Mouse (Mus musculus) G1E (cell line): ENCODE results near the gene Pik3r2. TPM values are rescaled to one million over a fixed set of nuclear protein-coding genes. Genes with fewer than 3 reads are reported as not detected.
A peak's percentile ranks its signal among the peaks of the same experiment; 100 is the strongest.

Source experiments
- ATAC-seq: 2 replicates; pipeline ENCODE4 v1.8.0; 2016; ENCODE audit warnings: mild to moderate bottlenecking; ENCODE audit not compliant: insufficient number of reproducible peaks, poor library complexity, low FRiP score, severe bottlenecking; ENCODE audit errors: extremely low read depth
- DNase-seq: peaks from one replicate; pipeline ENCODE4 v3.0.0; 2012; ENCODE audit warnings: low spot score
- H3K27me3 ChIP-seq: 2 replicates; pipeline ENCODE4 v1.6.1; 2012; ENCODE audit warnings: mild to moderate bottlenecking, low read length, inconsistent platforms; ENCODE audit not compliant: insufficient read depth
- H3K36me3 ChIP-seq: replicated peaks from 2 replicates; pipeline ENCODE3; 2012; ENCODE audit warnings: mild to moderate bottlenecking, inconsistent platforms
- H3K4me1 ChIP-seq: 2 replicates; pipeline ENCODE4 v1.6.1; 2012; ENCODE audit warnings: low read depth, low read length, inconsistent platforms, mixed read lengths; ENCODE audit not compliant: insufficient read depth
- H3K4me3 ChIP-seq: 2 replicates; pipeline ENCODE4 v1.5.1; 2012; ENCODE audit warnings: low read depth, mild to moderate bottlenecking, inconsistent platforms, low read length, moderate library complexity, mixed read lengths
- H3K9me3 ChIP-seq: replicated peaks from 2 replicates; pipeline ENCODE4 v1.6.1; 2012; ENCODE audit warnings: inconsistent platforms
- CTCF ChIP-seq: IDR thresholded peaks from 2 replicates; pipeline ENCODE4 v1.5.1; 2012; ENCODE audit warnings: low read depth, low read length, inconsistent platforms, mixed read lengths
- GATA1 ChIP-seq: IDR thresholded peaks from 2 replicates; pipeline ENCODE4 v1.6.1; 2012; ENCODE audit warnings: borderline replicate concordance, low read length, inconsistent platforms, mixed read lengths
- GATA2 ChIP-seq: IDR thresholded peaks from 2 replicates; pipeline ENCODE4 v1.6.1; 2012; ENCODE audit warnings: low read depth, low read length, inconsistent platforms, borderline replicate concordance
- POLR2AphosphoS5 ChIP-seq: IDR thresholded peaks from 2 replicates; pipeline ENCODE4 v1.6.1; 2012; ENCODE audit warnings: low read depth, low read length, inconsistent platforms; ENCODE audit not compliant: insufficient replicate concordance
- TAL1 ChIP-seq: conservative IDR thresholded peaks from 2 replicates; pipeline ENCODE4 v1.6.1; 2012; ENCODE audit warnings: low read depth, low read length, inconsistent platforms, mixed read lengths
- polyA plus RNA-seq: library from polyadenylated mRNA; stranded (reverse); fragments of >175 nt; gene quantifications from 2 replicates; pipeline ENCODE4 v1.2.3, GENCODE M21; 2012
- total RNA-seq, 2 experiments: library from RNA; stranded (forward) in 1 of 2; stranded (reverse) in 1 of 2; fragments of 200-1000 nt in 1 of 2; fragments of >200 nt in 1 of 2; fragmentation: Nextera tagmentation in 1 of 2; gene quantifications; 2 replicates each; pipeline ENCODE4 v1.2.3; 2014 to 2017

Pik3r2 gene
- total and polyA plus RNA-seq, 3 experiments, result 7.1 to 55.0 (median 13.3) TPM

GRCm38 (mm10) chr8:70789046-70789445 lies 12.5 kb upstream of the Pik3r2 start:
- DNase-seq (no peak), ATAC-seq (no peak)
- Histone ChIP-seq H3K27me3 (no peaks in the 10 kb centered on the region; the same call in 1 of the 2 replicates), H3K9me3 (no peaks in the 10 kb centered on the region), H3K4me3 (no peak overlapping the region), H3K4me1 (peaks cover 83% of the 10 kb centered on the region), H3K36me3 (peaks cover 80% of the 10 kb centered on the region)
- TF ChIP-seq CTCF (no peak), POLR2AphosphoS5 (no peak), TAL1 (no peak), GATA1 (no peak), GATA2 (no peak)

- Histone ChIP-seq H3K36me3 (peaks cover 82% of the 10 kb centered on the region), H3K27me3 (no peaks in the 10 kb centered on the region; the same call in 1 of the 2 replicates), H3K4me3 (no peak overlapping the region), H3K9me3 (no peaks in the 10 kb centered on the region), H3K4me1 (peaks cover 73% of the 10 kb centered on the region)
- ATAC-seq (no peak), DNase-seq (no peak)
- TF ChIP-seq TAL1 (no peak), GATA2 (no peak), POLR2AphosphoS5 (no peak), CTCF (no peak)
These were observed 11.6 kb upstream of the Pik3r2 start for GRCm38 (mm10) chr8:70787941-70788667.

GRCm38 (mm10) chr8:70787051-70787445 lies 10.5 kb upstream of the Pik3r2 start:
- TF ChIP-seq GATA1, result no peak
- no peak for DNase-seq
- peaks cover 65% of the 10 kb centered on the region for H3K4me1 ChIP-seq
- ATAC-seq, result no peak
- H3K27me3 ChIP-seq, result no peaks in the 10 kb centered on the region; the same call in 1 of the 2 replicates
- H3K9me3 ChIP-seq, result no peaks in the 10 kb centered on the region
- peaks cover 90% of the 10 kb centered on the region for H3K36me3 ChIP-seq
- H3K4me3 ChIP-seq, result no peak overlapping the region

- no peak for DNase-seq
- Histone ChIP-seq H3K9me3 (no peaks in the 10 kb centered on the region), H3K27me3 (no peaks in the 10 kb centered on the region; the same call in 1 of the 2 replicates), H3K4me1 (peaks cover 60% of the 10 kb centered on the region), H3K4me3 (no peak overlapping the region; the same call in 1 of the 2 replicates), H3K36me3 (peaks cover 95% of the 10 kb centered on the region)
- TF ChIP-seq CTCF (no peak), POLR2AphosphoS5 (no peak), TAL1 (no peak), GATA2 (no peak), GATA1 (no peak)
- ATAC-seq, result no peak
These were observed 10.0 kb upstream of the Pik3r2 start for GRCm38 (mm10) chr8:70786291-70787050.

- peaks cover 66% of the 10 kb centered on the region for H3K4me1 ChIP-seq
- H3K27me3 ChIP-seq, result no peaks in the 10 kb centered on the region
- ATAC-seq, result no peak
- no peak for DNase-seq
- no peak for TF ChIP-seq TAL1
- no peak for TF ChIP-seq GATA1
- TF ChIP-seq POLR2AphosphoS5, result no peak
- no peak for TF ChIP-seq CTCF
- no peak for TF ChIP-seq GATA2
- H3K4me3 ChIP-seq, result peak overlapping the region; percentile 65; the same call in 1 of the 2 replicates
- H3K9me3 ChIP-seq, result no peaks in the 10 kb centered on the region
- H3K36me3 ChIP-seq, result peaks cover 79% of the 10 kb centered on the region
These were observed 3.6 kb upstream of the Pik3r2 start for GRCm38 (mm10) chr8:70780093-70780492.

GRCm38 (mm10) chr8:70775851-70776495 lies 540 bp downstream of the Pik3r2 start:
- ATAC-seq (no peak), DNase-seq (no peak)
- Histone ChIP-seq H3K27me3 (no peaks in the 10 kb centered on the region), H3K9me3 (no peaks in the 10 kb centered on the region), H3K4me1 (peaks cover 93% of the 10 kb centered on the region), H3K4me3 (peak overlapping the region; percentile 97), H3K36me3 (peaks cover 82% of the 10 kb centered on the region)
- TF ChIP-seq GATA1 (no peak), GATA2 (no peak), CTCF (no peak), POLR2AphosphoS5 (no peak), TAL1 (no peak)
